Mouse (Mus musculus): ENCODE measurements around the gene Adgrf4.

DNA sequence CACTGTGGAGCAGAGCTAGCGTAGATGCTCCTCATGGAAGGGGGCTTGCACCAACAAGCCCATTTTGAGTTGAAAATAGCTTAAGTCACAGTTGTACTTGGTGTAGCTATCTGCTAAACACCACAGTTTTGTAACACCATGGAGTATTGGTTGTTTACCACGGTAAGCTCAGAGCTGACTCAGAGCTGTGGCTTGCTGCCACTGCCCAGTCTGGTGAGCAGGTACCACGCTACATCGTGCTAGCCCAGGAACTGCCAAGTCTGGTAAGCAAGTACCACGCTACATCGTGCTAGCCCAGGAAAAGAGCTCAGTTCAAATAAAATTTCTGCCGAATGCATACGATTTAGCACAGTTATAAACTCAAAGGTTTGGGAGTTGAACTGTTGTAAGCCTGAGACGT, 10.1 kb upstream of the Adgrf4 start:
- no peak for TF ChIP-seq CTCF (IDR thresholded peaks at IDR 0.05)
- TF ChIP-seq EP300 (IDR thresholded peaks at IDR 0.05) = no peak
